Mouse (Mus musculus): Measurements from ENCODE around the gene Mllt6. TPM values are rescaled to one million over a fixed set of nuclear protein-coding genes. Genes with fewer than 3 reads are reported as not detected.
"Not testable (repeated sequence)": the region's sequence is repeated elsewhere in the genome, so short reads cannot be mapped to it uniquely, and the experiment has no call there.

Mllt6 gene
- polyA plus RNA-seq, 1 experiment from 2014 or later: 4.1 TPM

GRCm38 (mm10) chr11:97656269-97656971 lies 6.8 kb upstream of the Mllt6 start:
- 75% methylated on average over 14 of the region's 14 CpGs for WGBS
- no peaks in the 10 kb centered on the region for H3K9me3 ChIP-seq (ENCODE audit: control insufficient read depth, low read length)
- no peaks in the 10 kb centered on the region for H3K36me3 ChIP-seq (ENCODE audit: control insufficient read depth, insufficient read depth, low read length)
- DNase-seq (ENCODE audit: low spot score) (no peak), ATAC-seq (ENCODE audit: insufficient number of reproducible peaks, low FRiP score, low TSS enrichment, low read depth) (no peak)
- peaks cover 10% of the 10 kb centered on the region for H3K4me1 ChIP-seq (ENCODE audit: control insufficient read depth, insufficient read depth, low read length)
- H3K4me3 ChIP-seq (ENCODE audit: low read depth, low read length): no peak overlapping the region
- peaks cover 3% of the 10 kb centered on the region; the same call in 1 of the 2 replicates for H3K27me3 ChIP-seq (ENCODE audit: control insufficient read depth, insufficient read depth, low read length)
- no peak overlapping the region for H3K27ac ChIP-seq (replicated peaks; ENCODE audit: low read depth, low read length)
- H3K4me2 ChIP-seq (ENCODE audit: low read depth, severe bottlenecking): no peak overlapping the region
- no peak overlapping the region for H3K9ac ChIP-seq (ENCODE audit: low read length)

GRCm38 (mm10) chr11:97657184-97657945 lies 5.8 kb upstream of the Mllt6 start:
- Histone ChIP-seq H3K27me3 (ENCODE audit: control insufficient read depth, insufficient read depth, low read length) (peaks cover 9% of the 10 kb centered on the region; the same call in 1 of the 2 replicates), H3K27ac (replicated peaks; ENCODE audit: low read depth, low read length) (no peak overlapping the region), H3K4me1 (ENCODE audit: control insufficient read depth, insufficient read depth, low read length) (peaks cover 20% of the 10 kb centered on the region), H3K9me3 (ENCODE audit: control insufficient read depth, low read length) (no peaks in the 10 kb centered on the region), H3K9ac (ENCODE audit: low read length) (no peak overlapping the region), H3K4me2 (ENCODE audit: low read depth, severe bottlenecking) (no peak overlapping the region), H3K36me3 (ENCODE audit: control insufficient read depth, insufficient read depth, low read length) (no peaks in the 10 kb centered on the region), H3K4me3 (ENCODE audit: low read depth, low read length) (no peak overlapping the region)
- DNase-seq (ENCODE audit: low spot score) (no peak), ATAC-seq (ENCODE audit: insufficient number of reproducible peaks, low FRiP score, low TSS enrichment, low read depth) (no peak)
- 35% methylated on average over 3 of the region's 6 CpGs for WGBS

- 88% methylated on average over 6 of the region's 6 CpGs for WGBS
These were observed 5.2 kb upstream of the Mllt6 start for GRCm38 (mm10) chr11:97657967-97658366.

GRCm38 (mm10) chr11:97658751-97659266 lies 4.4 kb upstream of the Mllt6 start:
- Histone ChIP-seq H3K9ac (ENCODE audit: low read length) (no peak overlapping the region), H3K36me3 (ENCODE audit: control insufficient read depth, insufficient read depth, low read length) (no peaks in the 10 kb centered on the region), H3K27ac (replicated peaks; ENCODE audit: low read depth, low read length) (no peak overlapping the region), H3K27me3 (ENCODE audit: control insufficient read depth, insufficient read depth, low read length) (peaks cover 9% of the 10 kb centered on the region; the same call in 1 of the 2 replicates), H3K4me1 (ENCODE audit: control insufficient read depth, insufficient read depth, low read length) (peaks cover 24% of the 10 kb centered on the region), H3K9me3 (ENCODE audit: control insufficient read depth, low read length) (no peaks in the 10 kb centered on the region), H3K4me2 (ENCODE audit: low read depth, severe bottlenecking) (no peak overlapping the region; the same call in 1 of the 2 replicates), H3K4me3 (ENCODE audit: low read depth, low read length) (no peak overlapping the region)
- no peak for ATAC-seq (ENCODE audit: insufficient number of reproducible peaks, low FRiP score, low TSS enrichment, low read depth)
- 56% methylated on average over 11 of the region's 11 CpGs for WGBS
- no peak for DNase-seq (ENCODE audit: low spot score)

More at GRCm38 (mm10) chr11:97657967-97658366, 5.2 kb upstream of the Mllt6 start:
- not testable (repeated sequence) for H3K9ac ChIP-seq (ENCODE audit: low read length); H3K4me3 ChIP-seq (ENCODE audit: low read depth, low read length); ATAC-seq (ENCODE audit: insufficient number of reproducible peaks, low FRiP score, low TSS enrichment, low read depth); H3K27me3 ChIP-seq (ENCODE audit: control insufficient read depth, insufficient read depth, low read length); H3K4me2 ChIP-seq (ENCODE audit: low read depth, severe bottlenecking); H3K36me3 ChIP-seq (ENCODE audit: control insufficient read depth, insufficient read depth, low read length); H3K9me3 ChIP-seq (ENCODE audit: control insufficient read depth, low read length); DNase-seq (ENCODE audit: low spot score); H3K27ac ChIP-seq (replicated peaks; ENCODE audit: low read depth, low read length)
- peaks cover 24% of the 10 kb centered on the region for H3K4me1 ChIP-seq (ENCODE audit: control insufficient read depth, insufficient read depth, low read length)

- Histone ChIP-seq H3K4me1 (ENCODE audit: control insufficient read depth, insufficient read depth, low read length) (peaks cover 24% of the 10 kb centered on the region), H3K4me3 (ENCODE audit: low read depth, low read length) (peak overlapping the region; percentile 53), H3K36me3 (ENCODE audit: control insufficient read depth, insufficient read depth, low read length) (no peaks in the 10 kb centered on the region), H3K27me3 (ENCODE audit: control insufficient read depth, insufficient read depth, low read length) (peaks cover 9% of the 10 kb centered on the region; the same call in 1 of the 2 replicates), H3K4me2 (ENCODE audit: low read depth, severe bottlenecking) (peak overlapping the region; percentile 50), H3K9me3 (ENCODE audit: control insufficient read depth, low read length) (no peaks in the 10 kb centered on the region), H3K9ac (ENCODE audit: low read length) (peak overlapping the region; percentile 80), H3K27ac (replicated peaks; ENCODE audit: low read depth, low read length) (no peak overlapping the region)
- ATAC-seq (ENCODE audit: insufficient number of reproducible peaks, low FRiP score, low TSS enrichment, low read depth): no peak
- peak; percentile 33 for DNase-seq (ENCODE audit: low spot score)
- 10% methylated on average over 13 of the region's 13 CpGs for WGBS
These were observed 3.8 kb upstream of the Mllt6 start for GRCm38 (mm10) chr11:97659267-97659989.

GRCm38 (mm10) chr11:97659990-97660714 lies 3.1 kb upstream of the Mllt6 start:
- ATAC-seq (ENCODE audit: insufficient number of reproducible peaks, low FRiP score, low TSS enrichment, low read depth) (peak; percentile 78), DNase-seq (ENCODE audit: low spot score) (peak; percentile 83)
- H3K9ac ChIP-seq (ENCODE audit: low read length): peak overlapping the region; percentile 80
- no peaks in the 10 kb centered on the region for H3K9me3 ChIP-seq (ENCODE audit: control insufficient read depth, low read length)
- H3K27ac ChIP-seq (replicated peaks; ENCODE audit: low read depth, low read length): 0 out of 2 replicates have a peak overlapping the region, but pooled peaks have one; percentile 22
- peak overlapping the region; percentile 50 for H3K4me2 ChIP-seq (ENCODE audit: low read depth, severe bottlenecking)
- H3K27me3 ChIP-seq (ENCODE audit: control insufficient read depth, insufficient read depth, low read length): peaks cover 9% of the 10 kb centered on the region; the same call in 1 of the 2 replicates
- H3K4me1 ChIP-seq (ENCODE audit: control insufficient read depth, insufficient read depth, low read length): peaks cover 24% of the 10 kb centered on the region
- peak overlapping the region; percentile 53 for H3K4me3 ChIP-seq (ENCODE audit: low read depth, low read length)
- H3K36me3 ChIP-seq (ENCODE audit: control insufficient read depth, insufficient read depth, low read length): no peaks in the 10 kb centered on the region
- under 1% methylated on average over 69 of the region's 78 CpGs for WGBS

- Histone ChIP-seq H3K9ac (ENCODE audit: low read length) (peak overlapping the region; percentile 80; the same call in 1 of the 2 replicates), H3K9me3 (ENCODE audit: control insufficient read depth, low read length) (no peaks in the 10 kb centered on the region), H3K36me3 (ENCODE audit: control insufficient read depth, insufficient read depth, low read length) (peaks cover 4% of the 10 kb centered on the region; the same call in 1 of the 2 replicates), H3K27ac (replicated peaks; ENCODE audit: low read depth, low read length) (no peak overlapping the region), H3K27me3 (ENCODE audit: control insufficient read depth, insufficient read depth, low read length) (peaks cover 9% of the 10 kb centered on the region; the same call in 1 of the 2 replicates), H3K4me2 (ENCODE audit: low read depth, severe bottlenecking) (peak overlapping the region; percentile 69), H3K4me3 (ENCODE audit: low read depth, low read length) (peak overlapping the region; percentile 89), H3K4me1 (ENCODE audit: control insufficient read depth, insufficient read depth, low read length) (peaks cover 23% of the 10 kb centered on the region)
- 1% methylated on average over 27 of the region's 27 CpGs for WGBS
- no peak for DNase-seq (ENCODE audit: low spot score)
- no peak for ATAC-seq (ENCODE audit: insufficient number of reproducible peaks, low FRiP score, low TSS enrichment, low read depth)
These were observed 2.2 kb upstream of the Mllt6 start for GRCm38 (mm10) chr11:97660734-97661647.
